Mouse (Mus musculus) thymus, adult 2 months (tissue): ENCODE data around the gene Ttc27.

Experiments used
- CTCF ChIP-seq: fragments of 200-500 bp; IDR thresholded peaks from 2 replicates; pipeline ENCODE4 v1.5.1; 2012; ENCODE audit warnings: mild to moderate bottlenecking, control low read depth, low read length, moderate library complexity, borderline replicate concordance; ENCODE audit not compliant: control insufficient read depth, poor library complexity, insufficient read depth; ENCODE audit errors: extremely low read depth
- POLR2A ChIP-seq: fragments of 200-500 bp; IDR thresholded peaks from 2 replicates; pipeline ENCODE4 v1.6.1; 2012; ENCODE audit warnings: mild to moderate bottlenecking, low read length, control low read depth, moderate library complexity; ENCODE audit not compliant: control insufficient read depth, poor library complexity, insufficient read depth; ENCODE audit errors: extremely low read depth

GRCm38 (mm10) chr17:74912995-74913394, 195.5 kb downstream of the Ttc27 start:
- TF ChIP-seq CTCF (no peak), POLR2A (no peak)
